Mouse (Mus musculus) forelimb bud, embryonic 11.5 days (tissue): ENCODE measurements at regions not wholly inside any gene's neighbourhood (a gene's known extent, or its start where the extent isn't known, plus 50 kb on each side); places are given as distances from the start of the nearest gene placed in this dataset.
A peak's percentile ranks its signal among the peaks of the same experiment; 100 is the strongest.
"Not testable (repeated sequence)": the region's sequence is repeated elsewhere in the genome, so short reads cannot be mapped to it uniquely, and the experiment has no call there.

Experiments used
- DNase-seq: peaks from one replicate; pipeline ENCODE4 v3.0.0-alpha.2; 2012; ENCODE audit warnings: low read depth, low spot score

GRCm38 (mm10) chr3:8005684-8006083, 1385.4 kb upstream of the 1700008P02Rik start:
- not testable (repeated sequence) for DNase-seq

GRCm38 (mm10) chr3:8004271-8004670, 1384.0 kb upstream of the 1700008P02Rik start:
- DNase-seq, result no peak

DNA sequence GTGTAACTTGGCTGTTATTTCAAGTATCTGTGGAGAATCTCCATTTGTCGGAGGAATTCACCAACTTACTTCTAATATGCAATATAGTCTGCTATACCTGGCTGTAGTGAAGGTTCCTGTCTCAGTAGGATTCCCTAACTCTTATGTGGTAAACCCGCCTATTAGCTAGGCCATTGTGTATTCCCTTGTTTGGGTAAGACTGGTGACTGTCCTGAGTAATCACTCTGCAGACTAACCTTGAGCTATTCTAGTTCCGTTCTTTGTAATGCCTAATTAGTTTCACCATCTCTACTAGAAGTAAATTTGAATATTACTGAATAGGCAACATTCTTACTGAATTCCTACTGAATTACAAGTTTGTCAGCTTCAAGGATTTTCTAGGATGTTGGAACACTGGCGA, 1380.8 kb upstream of the 1700008P02Rik start:
- DNase-seq, result no peak

GRCm38 (mm10) chr3:7992322-7992721, 1372.1 kb upstream of the 1700008P02Rik start:
- no peak for DNase-seq

DNA sequence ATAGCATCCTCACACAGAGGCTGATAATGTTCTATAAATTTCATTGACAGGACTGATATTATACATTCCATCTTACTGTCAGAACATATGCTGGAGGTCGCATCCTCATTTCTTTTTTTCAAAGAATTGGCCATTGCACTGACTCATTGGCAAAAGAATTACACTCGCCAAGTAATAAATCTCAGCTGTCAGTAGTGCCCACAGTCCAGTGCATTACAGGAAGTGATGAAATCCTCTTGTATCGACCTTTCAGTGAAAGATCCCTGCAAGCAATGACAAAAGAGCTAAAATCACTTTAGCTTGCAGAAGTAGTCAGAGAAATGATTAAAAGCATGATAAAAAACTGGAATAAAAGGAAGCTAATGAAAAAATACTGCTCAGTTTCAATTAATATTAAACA, 1353.0 kb upstream of the 1700008P02Rik start:
- no peak for DNase-seq

- DNase-seq, result no peak
These were observed 1333.7 kb upstream of the 1700008P02Rik start for GRCm38 (mm10) chr3:7953911-7954310.

GRCm38 (mm10) chr3:7943646-7944381, 1323.6 kb upstream of the 1700008P02Rik start:
- DNase-seq, result peak; percentile 91
